Comparison of ENCODE assay signal across 21 mouse cellular contexts in genomic region chr9:24490516-24490915, GRCm38 (mm10). TPM values are rescaled to one million over a fixed set of nuclear protein-coding genes. Genes with fewer than 3 reads are reported as not detected.
DNase-seq lines count a peak whose midpoint lies in the region; ATAC-seq and TF ChIP-seq lines count a peak whose summit lies in the region.
"Had no signal": no experiment of that assay in that cellular context is flagged by ENCODE, and none has a peak within 500 bp of the region (broad histone marks: within the 10 kb centered on the region; RNA-seq: fewer than 3 reads in every experiment).

No protein-coding gene starts in this region.

- H3K9ac ChIP-seq in liver, embryonic 12.5 days = no peak overlapping the region
- H3K9ac ChIP-seq: embryonic facial prominence, embryonic 12.5 days; heart, embryonic 13.5 days; hindbrain, embryonic 14.5 days; midbrain, embryonic 13.5 days; neural tube, embryonic 12.5 days had no signal

- H3K4me3 ChIP-seq in liver, embryonic 12.5 days = no peak overlapping the region
- H3K4me3 ChIP-seq in megakaryocyte, embryonic 14.5 days (replicated peaks) = peak overlapping the region; percentile 30
- no peak overlapping the region for H3K4me3 ChIP-seq in lung, adult 2 months (replicated peaks; ENCODE audit: extremely low read depth, low read depth, low read length)
- H3K4me3 ChIP-seq: embryonic facial prominence, embryonic 12.5 days; heart, embryonic 13.5 days; left cerebral cortex, adult 2 months; limb, embryonic 10.5 days; midbrain, embryonic 13.5 days; neural tube, embryonic 12.5 days had no signal

- peak overlapping the region; percentile 51 for H3K4me2 ChIP-seq in liver, embryonic 12.5 days
- H3K4me2 ChIP-seq: embryonic facial prominence, embryonic 12.5 days; heart, embryonic 13.5 days; hindbrain, embryonic 14.5 days; midbrain, embryonic 13.5 days; neural tube, embryonic 12.5 days had no signal

- H3K36me3 ChIP-seq in liver, embryonic 12.5 days = peaks cover 3% of the 10 kb centered on the region; the same call in 1 of the 2 replicates
- H3K36me3 ChIP-seq in megakaryocyte, embryonic 14.5 days (replicated peaks; ENCODE audit: low read length) = peaks cover 9% of the 10 kb centered on the region
- H3K36me3 ChIP-seq: embryonic facial prominence, embryonic 12.5 days; heart, embryonic 13.5 days; limb, embryonic 10.5 days; midbrain, embryonic 13.5 days; neural tube, embryonic 12.5 days had no signal

- DNase-seq in MEL-GATA-1-ER (ENCODE audit: extremely low read depth, low read depth) = peak; percentile 78
- DNase-seq in lung, adult 2 months = no peak
- no peak for DNase-seq in thymus, postnatal 10 days (ENCODE audit: low spot score in 2 of 2)
- DNase-seq in thymus, postnatal 25 days = no peak
- DNase-seq: B cell, adult 2 months; cerebellum, adult 9-11 months; heart, postnatal 36 days; kidney, postnatal 25 days; lung, adult 18-20 months; lung, postnatal 36 days had no signal

- no peak for TF ChIP-seq POLR2A in lung, adult 2 months (IDR thresholded peaks at IDR 0.05; ENCODE audit: borderline replicate concordance, extremely low read depth, low read depth, low read length)

- TF ChIP-seq CTCF in lung, adult 2 months (IDR thresholded peaks at IDR 0.05; ENCODE audit: insufficient read depth, low read length) = no peak

- 32% methylated on average over 5 of the region's 5 CpGs for WGBS in liver, embryonic 12.5 days (ENCODE audit: insufficient replicate concordance)
- 84% methylated on average over 5 of the region's 5 CpGs for WGBS in lung, adult 2 months

- H3K9me3 ChIP-seq in liver, embryonic 12.5 days (replicated peaks) = no peaks in the 10 kb centered on the region
- H3K9me3 ChIP-seq in megakaryocyte, embryonic 14.5 days = no peaks in the 10 kb centered on the region
- H3K9me3 ChIP-seq: embryonic facial prominence, embryonic 12.5 days; heart, embryonic 13.5 days; limb, embryonic 10.5 days; midbrain, embryonic 13.5 days; neural tube, embryonic 12.5 days had no signal

- peak; percentile 88 for ATAC-seq in erythroblast, adult 5-6 weeks (replicated peaks; ENCODE audit: low FRiP score, poor library complexity, severe bottlenecking)
- ATAC-seq in liver, embryonic 12.5 days = peak; percentile 74
- ATAC-seq: forebrain, embryonic 16.5 days; midbrain, embryonic 13.5 days had no signal

- H3K4me1 ChIP-seq in liver, embryonic 12.5 days = peaks cover 71% of the 10 kb centered on the region
- peaks cover 48% of the 10 kb centered on the region for H3K4me1 ChIP-seq in megakaryocyte, embryonic 14.5 days
- no peaks in the 10 kb centered on the region; the same call in 1 of the 2 replicates for H3K4me1 ChIP-seq in lung, adult 2 months (ENCODE audit: control insufficient read depth, insufficient read depth, low read length)
- H3K4me1 ChIP-seq: embryonic facial prominence, embryonic 12.5 days; limb, embryonic 10.5 days; midbrain, embryonic 13.5 days; neural tube, embryonic 12.5 days had no signal

- H3K27me3 ChIP-seq in liver, embryonic 12.5 days (replicated peaks) = no peaks in the 10 kb centered on the region
- H3K27me3 ChIP-seq in megakaryocyte, embryonic 14.5 days (replicated peaks) = no peaks in the 10 kb centered on the region
- H3K27me3 ChIP-seq: embryonic facial prominence, embryonic 12.5 days; heart, embryonic 13.5 days; midbrain, embryonic 13.5 days; neural tube, embryonic 12.5 days had no signal

- H3K27ac ChIP-seq in liver, embryonic 12.5 days = peak overlapping the region; percentile 95
- H3K27ac ChIP-seq: embryonic facial prominence, embryonic 12.5 days; heart, embryonic 13.5 days; hindbrain, embryonic 14.5 days; left cerebral cortex, adult 2 months; limb, embryonic 10.5 days; midbrain, embryonic 13.5 days; neural tube, embryonic 12.5 days had no signal

RNA-seq across cellular contexts. Expression of gene Dpy19l1, which starts 12.4 kb away (rescaled TPM):
- total RNA-seq in erythroblast, adult 5-6 weeks (2015; ENCODE audit: low replicate concordance) = 17.1 and 21.1 TPM in 2 replicates
- total RNA-seq in erythroblast, adult 5-6 weeks (2017; ENCODE audit: low replicate concordance) = 17.6 and 21.0 TPM in 2 replicates
- 27.4 and 30.8 TPM in 2 replicates for polyA plus RNA-seq in liver, embryonic 12.5 days (2016; fragmentation: Nextera tagmentation; extraction: Ambion mirVana)
- 2.3 TPM in 2 replicates for polyA plus RNA-seq in megakaryocyte, embryonic 14.5 days (2012; ENCODE audit: insufficient read depth, low replicate concordance)
- polyA plus RNA-seq in lung, adult 2 months (2012; rRNA removed) = 5.9 and 8.4 TPM in 2 replicates
